Mouse (Mus musculus) embryonic fibroblast, embryonic 13.5 days (primary cell): Measurements from ENCODE around the gene Spa17.

ENCODE experiments used
- CTCF ChIP-seq: IDR thresholded peaks from 2 replicates; pipeline ENCODE4 v1.5.1; 2011; ENCODE audit warnings: mild to moderate bottlenecking, control low read depth, low read length, moderate library complexity, borderline replicate concordance; ENCODE audit not compliant: insufficient read depth
- POLR2A ChIP-seq: IDR thresholded peaks from 2 replicates; pipeline ENCODE4 v1.6.1; 2011; ENCODE audit warnings: low read depth, mild to moderate bottlenecking, control low read depth, low read length, moderate library complexity

DNA sequence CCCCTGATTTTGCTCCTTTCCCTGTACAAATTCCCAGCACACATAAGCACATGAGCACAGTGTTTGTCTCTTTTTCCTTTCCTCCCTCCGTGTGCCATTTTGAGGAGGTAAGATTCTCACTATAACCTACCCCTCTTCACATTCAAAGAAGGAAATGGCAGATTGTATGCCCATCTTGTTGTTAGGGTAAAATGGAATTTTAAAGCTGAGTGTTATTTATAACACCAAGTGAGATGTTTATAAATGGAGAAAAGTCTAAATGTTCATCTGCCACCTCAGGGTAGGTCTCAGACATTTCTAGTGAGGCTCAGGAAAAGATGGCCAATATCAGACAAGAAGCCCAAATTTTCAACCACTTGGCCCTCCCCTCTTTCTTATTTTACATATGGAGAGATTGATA is 11.0 kb upstream of the Spa17 start:
- TF ChIP-seq CTCF (no peak), POLR2A (no peak)
